Mouse (Mus musculus): ENCODE results near the gene Ptprcap.
"Not testable (repeated sequence)": the region's sequence is repeated elsewhere in the genome, so short reads cannot be mapped to it uniquely, and the experiment has no call there.

The Ptprcap gene

GRCm38 (mm10) chr19:4153232-4153654 is at the start of gene Ptprcap:
Gene Ptprcap, plus strand, starts transcription at chr19:4153604.
- DNase-seq (ENCODE audit: low read depth, low spot score) = no peak

GRCm38 (mm10) chr19:4103792-4104191 is 49.6 kb upstream of the Ptprcap start:
- no peak for DNase-seq (ENCODE audit: low read depth, low spot score)

- DNase-seq (ENCODE audit: low read depth, low spot score) = no peak
Measured at GRCm38 (mm10) chr19:4104675-4105194, 48.7 kb upstream of the Ptprcap start.

- no peak for DNase-seq (ENCODE audit: low read depth, low spot score)
Measured at GRCm38 (mm10) chr19:4106654-4107053, 46.8 kb upstream of the Ptprcap start.

GRCm38 (mm10) chr19:4108535-4108934 is 44.9 kb upstream of the Ptprcap start:
- DNase-seq (ENCODE audit: low read depth, low spot score) = no peak

GRCm38 (mm10) chr19:4112063-4112960 is 41.1 kb upstream of the Ptprcap start:
- no peak for DNase-seq (ENCODE audit: low read depth, low spot score)

- no peak for DNase-seq (ENCODE audit: low read depth, low spot score)
Measured at GRCm38 (mm10) chr19:4113186-4113805, 40.1 kb upstream of the Ptprcap start.

GRCm38 (mm10) chr19:4113806-4114230 is 39.6 kb upstream of the Ptprcap start:
- DNase-seq (ENCODE audit: low read depth, low spot score) = no peak

GRCm38 (mm10) chr19:4114551-4114950 is 38.9 kb upstream of the Ptprcap start:
- DNase-seq (ENCODE audit: low read depth, low spot score) = no peak

- DNase-seq (ENCODE audit: low read depth, low spot score) = no peak
Measured at GRCm38 (mm10) chr19:4115144-4115543, 38.3 kb upstream of the Ptprcap start.

GRCm38 (mm10) chr19:4115816-4116215 is 37.6 kb upstream of the Ptprcap start:
- no peak for DNase-seq (ENCODE audit: low read depth, low spot score)

GRCm38 (mm10) chr19:4117006-4117405 is 36.4 kb upstream of the Ptprcap start:
- no peak for DNase-seq (ENCODE audit: low read depth, low spot score)

GRCm38 (mm10) chr19:4118350-4118749 is 35.1 kb upstream of the Ptprcap start:
- no peak for DNase-seq (ENCODE audit: low read depth, low spot score)

GRCm38 (mm10) chr19:4119716-4120487 is 33.5 kb upstream of the Ptprcap start:
- no peak for DNase-seq (ENCODE audit: low read depth, low spot score)

GRCm38 (mm10) chr19:4120496-4120895 is 32.9 kb upstream of the Ptprcap start:
- no peak for DNase-seq (ENCODE audit: low read depth, low spot score)

- DNase-seq (ENCODE audit: low read depth, low spot score) = peak; percentile 97
Measured at GRCm38 (mm10) chr19:4121097-4121805, 32.2 kb upstream of the Ptprcap start.

- not testable (repeated sequence) for DNase-seq (ENCODE audit: low read depth, low spot score)
Measured at GRCm38 (mm10) chr19:4121896-4122295, 31.5 kb upstream of the Ptprcap start.

- DNase-seq (ENCODE audit: low read depth, low spot score) = no peak
Measured at GRCm38 (mm10) chr19:4122411-4123370, 30.7 kb upstream of the Ptprcap start.

GRCm38 (mm10) chr19:4124432-4124831 is 29.0 kb upstream of the Ptprcap start:
- DNase-seq (ENCODE audit: low read depth, low spot score) = no peak

GRCm38 (mm10) chr19:4125268-4125667 is 28.1 kb upstream of the Ptprcap start:
- not testable (repeated sequence) for DNase-seq (ENCODE audit: low read depth, low spot score)

All from brain, embryonic 18.5 days (tissue).